Mouse (Mus musculus): Measurements from ENCODE around the gene Clasp1. TPM values are rescaled to one million over a fixed set of nuclear protein-coding genes. Genes with fewer than 3 reads are reported as not detected.

Gene Clasp1
- polyA plus RNA-seq, 1 experiment from 2014 or later = 41.1 TPM

- H3K4me3 ChIP-seq (ENCODE audit: low read depth, low read length) = no peak overlapping the region
- no peaks in the 10 kb centered on the region for H3K36me3 ChIP-seq (ENCODE audit: control insufficient read depth, insufficient read depth, low read length)
- ATAC-seq (replicated peaks; ENCODE audit: low FRiP score) = no peak
- H3K4me1 ChIP-seq (replicated peaks; ENCODE audit: control insufficient read depth, insufficient read depth, low read length) = no peaks in the 10 kb centered on the region
- 74% methylated on average over 10 of the region's 10 CpGs for WGBS
- no peaks in the 10 kb centered on the region for H3K27me3 ChIP-seq (replicated peaks; ENCODE audit: control insufficient read depth, insufficient read depth, low read length)
- H3K9ac ChIP-seq (ENCODE audit: low read depth, low read length) = no peak overlapping the region
- H3K9me3 ChIP-seq (ENCODE audit: control insufficient read depth, low read length) = no peaks in the 10 kb centered on the region
- DNase-seq (ENCODE audit: low spot score) = no peak
- no peak overlapping the region for H3K27ac ChIP-seq (ENCODE audit: low read depth, low read length)
- H3K4me2 ChIP-seq = no peak overlapping the region
These were observed 46.2 kb downstream of the Clasp1 start for GRCm38 (mm10) chr1:118435001-118435473.

- no peak overlapping the region for H3K9ac ChIP-seq (ENCODE audit: low read depth, low read length)
These were observed 49.0 kb downstream of the Clasp1 start for GRCm38 (mm10) chr1:118437856-118438255.

DNA sequence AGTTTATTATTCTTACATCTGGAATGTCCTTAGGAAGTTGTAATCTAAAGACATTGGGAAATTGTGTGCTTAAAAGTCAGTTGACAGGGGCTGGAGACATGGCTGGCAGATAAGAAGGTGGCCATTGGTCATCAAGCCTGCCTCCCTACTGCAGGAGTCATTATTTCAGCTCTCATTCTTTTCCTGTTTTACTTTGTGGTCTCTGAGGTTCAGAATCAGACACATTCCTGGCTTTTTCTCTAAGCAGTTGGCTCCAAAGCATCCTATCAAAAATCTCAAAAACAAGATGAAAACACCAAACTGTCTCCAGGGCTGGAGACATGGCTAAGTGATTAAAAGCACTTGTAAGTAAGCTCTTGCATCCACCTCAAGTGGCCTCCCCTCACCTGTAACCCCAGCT, 49.5 kb downstream of the Clasp1 start:
- Histone ChIP-seq H3K27ac (ENCODE audit: low read depth, low read length) (no peak overlapping the region), H3K9me3 (ENCODE audit: control insufficient read depth, low read length) (no peaks in the 10 kb centered on the region), H3K4me1 (replicated peaks; ENCODE audit: control insufficient read depth, insufficient read depth, low read length) (no peaks in the 10 kb centered on the region), H3K4me2 (no peak overlapping the region), H3K36me3 (ENCODE audit: control insufficient read depth, insufficient read depth, low read length) (no peaks in the 10 kb centered on the region), H3K9ac (ENCODE audit: low read depth, low read length) (no peak overlapping the region), H3K4me3 (ENCODE audit: low read depth, low read length) (no peak overlapping the region), H3K27me3 (replicated peaks; ENCODE audit: control insufficient read depth, insufficient read depth, low read length) (no peaks in the 10 kb centered on the region)
- ATAC-seq (replicated peaks; ENCODE audit: low FRiP score) = no peak
- DNase-seq (ENCODE audit: low spot score) = no peak

More at GRCm38 (mm10) chr1:118437856-118438255, 49.0 kb downstream of the Clasp1 start:
- DNase-seq (ENCODE audit: low spot score) = no peak
- H3K27me3 ChIP-seq (replicated peaks; ENCODE audit: control insufficient read depth, insufficient read depth, low read length) = no peaks in the 10 kb centered on the region
- H3K4me2 ChIP-seq = no peak overlapping the region
- H3K27ac ChIP-seq (ENCODE audit: low read depth, low read length) = no peak overlapping the region
- H3K36me3 ChIP-seq (ENCODE audit: control insufficient read depth, insufficient read depth, low read length) = no peaks in the 10 kb centered on the region
- WGBS = 93% methylated on average over 4 of the region's 4 CpGs
- no peaks in the 10 kb centered on the region for H3K9me3 ChIP-seq (ENCODE audit: control insufficient read depth, low read length)
- no peaks in the 10 kb centered on the region for H3K4me1 ChIP-seq (replicated peaks; ENCODE audit: control insufficient read depth, insufficient read depth, low read length)
- ATAC-seq (replicated peaks; ENCODE audit: low FRiP score) = no peak
- no peak overlapping the region for H3K4me3 ChIP-seq (ENCODE audit: low read depth, low read length)

GRCm38 (mm10) chr1:118440547-118440946, 51.7 kb downstream of the Clasp1 start:
- no peak for ATAC-seq (replicated peaks; ENCODE audit: low FRiP score)
- H3K27me3 ChIP-seq (replicated peaks; ENCODE audit: control insufficient read depth, insufficient read depth, low read length) = no peaks in the 10 kb centered on the region
- no peak overlapping the region for H3K27ac ChIP-seq (ENCODE audit: low read depth, low read length)
- H3K9me3 ChIP-seq (ENCODE audit: control insufficient read depth, low read length) = no peaks in the 10 kb centered on the region
- H3K4me3 ChIP-seq (ENCODE audit: low read depth, low read length) = no peak overlapping the region
- peaks cover 7% of the 10 kb centered on the region; the same call in 1 of the 2 replicates for H3K4me1 ChIP-seq (replicated peaks; ENCODE audit: control insufficient read depth, insufficient read depth, low read length)
- H3K36me3 ChIP-seq (ENCODE audit: control insufficient read depth, insufficient read depth, low read length) = no peaks in the 10 kb centered on the region
- H3K9ac ChIP-seq (ENCODE audit: low read depth, low read length) = no peak overlapping the region
- no peak overlapping the region for H3K4me2 ChIP-seq
- no peak for DNase-seq (ENCODE audit: low spot score)
- 89% methylated on average over 1 of the region's 1 CpGs for WGBS

DNA sequence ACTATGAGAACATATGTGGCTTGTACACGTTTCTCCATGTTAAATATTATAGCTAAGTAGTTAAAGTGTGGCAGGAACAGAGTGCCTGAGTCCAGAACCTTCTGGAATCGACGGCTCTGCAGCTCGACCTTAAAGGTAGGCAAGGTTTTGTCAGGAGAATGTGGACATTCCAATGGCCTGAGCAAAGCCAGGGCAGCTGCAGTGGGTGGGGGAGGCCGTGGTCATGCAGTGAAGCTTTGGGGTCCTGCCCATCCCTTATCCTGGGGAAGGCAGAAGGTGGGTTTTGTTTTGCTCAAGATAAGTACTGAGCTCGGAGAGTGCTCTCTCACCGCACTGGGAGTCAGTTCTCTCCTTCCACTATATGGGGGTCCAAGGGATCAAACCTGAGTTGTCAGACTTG, 55.6 kb downstream of the Clasp1 start:
- WGBS = 71% methylated on average over 7 of the region's 7 CpGs
- Histone ChIP-seq H3K9me3 (ENCODE audit: control insufficient read depth, low read length) (no peaks in the 10 kb centered on the region), H3K4me3 (ENCODE audit: low read depth, low read length) (no peak overlapping the region), H3K27ac (ENCODE audit: low read depth, low read length) (no peak overlapping the region), H3K4me1 (replicated peaks; ENCODE audit: control insufficient read depth, insufficient read depth, low read length) (peaks cover 7% of the 10 kb centered on the region; the same call in 1 of the 2 replicates), H3K4me2 (no peak overlapping the region), H3K27me3 (replicated peaks; ENCODE audit: control insufficient read depth, insufficient read depth, low read length) (no peaks in the 10 kb centered on the region), H3K36me3 (ENCODE audit: control insufficient read depth, insufficient read depth, low read length) (no peaks in the 10 kb centered on the region), H3K9ac (ENCODE audit: low read depth, low read length) (no peak overlapping the region)
- DNase-seq (ENCODE audit: low spot score) (no peak), ATAC-seq (replicated peaks; ENCODE audit: low FRiP score) (0 out of 2 replicates have a peak, but pooled peaks have one; percentile 32)

- 78% methylated on average over 3 of the region's 3 CpGs for WGBS
- no peaks in the 10 kb centered on the region for H3K36me3 ChIP-seq (ENCODE audit: control insufficient read depth, insufficient read depth, low read length)
- H3K4me3 ChIP-seq (ENCODE audit: low read depth, low read length) = no peak overlapping the region
- ATAC-seq (replicated peaks; ENCODE audit: low FRiP score) = no peak
- no peak for DNase-seq (ENCODE audit: low spot score)
- H3K9ac ChIP-seq (ENCODE audit: low read depth, low read length) = 0 out of 2 replicates have a peak overlapping the region, but pooled peaks have one; percentile 20
- H3K27me3 ChIP-seq (replicated peaks; ENCODE audit: control insufficient read depth, insufficient read depth, low read length) = no peaks in the 10 kb centered on the region
- peaks cover 7% of the 10 kb centered on the region; the same call in 1 of the 2 replicates for H3K4me1 ChIP-seq (replicated peaks; ENCODE audit: control insufficient read depth, insufficient read depth, low read length)
- H3K27ac ChIP-seq (ENCODE audit: low read depth, low read length) = no peak overlapping the region
- no peaks in the 10 kb centered on the region for H3K9me3 ChIP-seq (ENCODE audit: control insufficient read depth, low read length)
- no peak overlapping the region for H3K4me2 ChIP-seq
These were observed 56.1 kb downstream of the Clasp1 start for GRCm38 (mm10) chr1:118444988-118445387.

- H3K9me3 ChIP-seq (ENCODE audit: control insufficient read depth, low read length) = no peaks in the 10 kb centered on the region
- 86% methylated on average over 6 of the region's 6 CpGs for WGBS
- H3K36me3 ChIP-seq (ENCODE audit: control insufficient read depth, insufficient read depth, low read length) = no peaks in the 10 kb centered on the region
- no peak overlapping the region for H3K4me2 ChIP-seq
- ATAC-seq (replicated peaks; ENCODE audit: low FRiP score) (no peak), DNase-seq (ENCODE audit: low spot score) (no peak)
- no peaks in the 10 kb centered on the region for H3K27me3 ChIP-seq (replicated peaks; ENCODE audit: control insufficient read depth, insufficient read depth, low read length)
- peaks cover 7% of the 10 kb centered on the region; the same call in 1 of the 2 replicates for H3K4me1 ChIP-seq (replicated peaks; ENCODE audit: control insufficient read depth, insufficient read depth, low read length)
- H3K27ac ChIP-seq (ENCODE audit: low read depth, low read length) = no peak overlapping the region
- no peak overlapping the region for H3K9ac ChIP-seq (ENCODE audit: low read depth, low read length)
- no peak overlapping the region for H3K4me3 ChIP-seq (ENCODE audit: low read depth, low read length)
These were observed 56.6 kb downstream of the Clasp1 start for GRCm38 (mm10) chr1:118445441-118445840.

DNA sequence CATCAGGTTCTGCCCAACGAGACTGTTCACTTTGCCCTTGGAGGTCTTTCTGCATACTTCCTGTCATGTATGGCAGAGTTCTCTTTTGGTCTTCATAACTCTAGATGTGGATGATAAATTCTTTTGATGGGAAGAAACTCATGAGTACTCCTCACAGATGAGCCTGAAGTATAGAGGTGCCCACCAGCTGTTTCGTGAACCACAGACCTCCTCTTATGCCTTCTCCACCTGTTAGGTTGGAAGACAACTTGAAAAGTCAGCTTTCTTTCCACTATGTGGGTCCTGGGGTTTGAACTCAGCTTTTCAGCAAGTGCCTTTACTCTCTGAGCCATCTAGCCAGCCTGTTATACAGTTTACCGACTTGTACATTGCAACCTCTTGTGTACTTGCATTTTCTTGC, 57.1 kb downstream of the Clasp1 start:
- Histone ChIP-seq H3K4me1 (replicated peaks; ENCODE audit: control insufficient read depth, insufficient read depth, low read length) (peaks cover 7% of the 10 kb centered on the region; the same call in 1 of the 2 replicates), H3K9ac (ENCODE audit: low read depth, low read length) (no peak overlapping the region), H3K4me3 (ENCODE audit: low read depth, low read length) (no peak overlapping the region), H3K9me3 (ENCODE audit: control insufficient read depth, low read length) (no peaks in the 10 kb centered on the region), H3K4me2 (no peak overlapping the region), H3K36me3 (ENCODE audit: control insufficient read depth, insufficient read depth, low read length) (no peaks in the 10 kb centered on the region), H3K27me3 (replicated peaks; ENCODE audit: control insufficient read depth, insufficient read depth, low read length) (no peaks in the 10 kb centered on the region), H3K27ac (ENCODE audit: low read depth, low read length) (no peak overlapping the region)
- 79% methylated on average over 3 of the region's 3 CpGs for WGBS
- ATAC-seq (replicated peaks; ENCODE audit: low FRiP score) (no peak), DNase-seq (ENCODE audit: low spot score) (no peak)

GRCm38 (mm10) chr1:118447131-118447530, 58.3 kb downstream of the Clasp1 start:
- H3K36me3 ChIP-seq (ENCODE audit: control insufficient read depth, insufficient read depth, low read length) = no peaks in the 10 kb centered on the region
- no peak overlapping the region for H3K4me2 ChIP-seq
- no peaks in the 10 kb centered on the region for H3K27me3 ChIP-seq (replicated peaks; ENCODE audit: control insufficient read depth, insufficient read depth, low read length)
- WGBS = 84% methylated on average over 2 of the region's 2 CpGs
- H3K9ac ChIP-seq (ENCODE audit: low read depth, low read length) = no peak overlapping the region
- DNase-seq (ENCODE audit: low spot score) (no peak), ATAC-seq (replicated peaks; ENCODE audit: low FRiP score) (no peak)
- H3K9me3 ChIP-seq (ENCODE audit: control insufficient read depth, low read length) = no peaks in the 10 kb centered on the region
- no peak overlapping the region for H3K27ac ChIP-seq (ENCODE audit: low read depth, low read length)
- no peak overlapping the region for H3K4me3 ChIP-seq (ENCODE audit: low read depth, low read length)
- peaks cover 7% of the 10 kb centered on the region; the same call in 1 of the 2 replicates for H3K4me1 ChIP-seq (replicated peaks; ENCODE audit: control insufficient read depth, insufficient read depth, low read length)

All from liver, embryonic 11.5 days (tissue).